Mouse (Mus musculus): ENCODE data around the gene Ccdc73. TPM values are rescaled to one million over a fixed set of nuclear protein-coding genes. Genes with fewer than 3 reads are reported as not detected.

The Ccdc73 gene
- polyA plus RNA-seq, 1 experiment = 27.0 TPM

DNA sequence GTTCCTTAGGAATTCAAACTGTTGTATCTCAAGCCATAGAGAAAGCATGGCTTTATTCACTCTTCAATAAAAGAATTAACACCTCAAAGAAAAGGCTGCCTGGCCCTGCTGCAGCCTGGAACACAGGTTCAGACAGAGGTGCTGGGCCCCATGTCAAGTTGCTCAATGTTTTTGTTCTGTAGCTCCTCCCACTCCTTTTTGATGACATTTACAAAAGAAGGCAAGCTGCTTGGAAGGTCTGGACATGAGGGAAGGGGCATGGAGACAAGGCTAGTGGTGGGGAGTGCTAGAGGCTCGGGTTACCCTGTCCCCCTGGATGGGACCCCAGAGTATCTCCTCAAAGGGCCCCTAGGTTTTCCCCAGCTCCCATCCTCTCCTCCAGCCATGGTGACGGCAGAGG, 114.1 kb downstream of the Ccdc73 start:
- Histone ChIP-seq H3K27ac (ENCODE audit: control insufficient read depth, insufficient read depth, low read depth, low read length) (no peak overlapping the region), H3K36me3 (ENCODE audit: control insufficient read depth, insufficient read depth, low read length) (no peaks in the 10 kb centered on the region), H3K4me1 (ENCODE audit: control insufficient read depth, insufficient read depth, low read length) (no peaks in the 10 kb centered on the region), H3K4me3 (ENCODE audit: control insufficient read depth, low read depth, low read length) (no peak overlapping the region), H3K27me3 (ENCODE audit: control insufficient read depth, insufficient read depth, low read length) (no peaks in the 10 kb centered on the region)
- no peak for TF ChIP-seq POLR2A (IDR thresholded peaks at IDR 0.05; ENCODE audit: control insufficient read depth, low read depth, low read length)
- no peak for TF ChIP-seq CTCF (IDR thresholded peaks at IDR 0.05; ENCODE audit: control insufficient read depth, insufficient read depth, insufficient replicate concordance, low read depth, low read length)

DNA sequence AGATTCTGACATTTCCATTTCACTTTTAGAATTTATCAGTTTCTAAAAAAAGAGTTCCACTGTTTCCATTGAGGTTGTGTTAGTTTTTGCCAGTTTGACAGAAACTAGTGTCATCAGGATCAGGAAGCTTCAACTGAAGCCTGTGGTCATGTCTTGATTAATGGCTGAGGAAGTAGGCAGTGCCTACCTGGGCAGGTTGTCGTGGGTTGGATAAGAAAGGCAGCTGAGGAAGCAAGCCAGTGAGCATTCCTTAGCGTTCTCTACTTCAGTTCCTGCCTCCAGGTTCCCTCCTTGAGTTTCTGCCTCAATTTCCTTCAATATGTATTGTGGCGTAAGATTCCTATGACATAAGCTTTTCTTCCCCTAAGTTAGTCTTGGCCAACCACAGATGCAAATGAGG, 118.2 kb downstream of the Ccdc73 start:
- Histone ChIP-seq H3K36me3 (ENCODE audit: control insufficient read depth, insufficient read depth, low read length) (no peaks in the 10 kb centered on the region), H3K4me1 (ENCODE audit: control insufficient read depth, insufficient read depth, low read length) (no peaks in the 10 kb centered on the region), H3K4me3 (ENCODE audit: control insufficient read depth, low read depth, low read length) (no peak overlapping the region), H3K27me3 (ENCODE audit: control insufficient read depth, insufficient read depth, low read length) (no peaks in the 10 kb centered on the region), H3K27ac (ENCODE audit: control insufficient read depth, insufficient read depth, low read depth, low read length) (no peak overlapping the region)
- TF ChIP-seq POLR2A (IDR thresholded peaks at IDR 0.05; ENCODE audit: control insufficient read depth, low read depth, low read length) = no peak
- no peak for TF ChIP-seq CTCF (IDR thresholded peaks at IDR 0.05; ENCODE audit: control insufficient read depth, insufficient read depth, insufficient replicate concordance, low read depth, low read length)

DNA sequence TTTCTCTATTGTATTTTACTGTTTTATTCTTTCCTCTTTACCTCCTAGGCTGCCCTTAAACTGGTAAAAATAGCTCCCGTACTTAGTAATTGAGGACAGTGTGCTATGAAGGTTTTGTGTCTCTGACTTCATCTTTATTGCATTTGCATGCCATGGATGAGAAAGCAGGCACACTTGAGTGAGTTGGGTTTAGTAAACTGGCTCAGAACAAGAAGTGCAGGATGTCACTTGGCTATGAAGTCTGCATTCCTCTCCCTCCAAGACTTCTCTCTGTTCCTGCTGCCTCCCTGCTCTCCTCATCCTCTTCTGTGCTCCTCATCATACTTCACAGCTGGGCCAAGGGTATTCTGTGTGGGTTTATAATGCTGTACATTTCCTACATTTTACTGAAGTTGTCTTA, 121.4 kb downstream of the Ccdc73 start:
- TF ChIP-seq CTCF (IDR thresholded peaks at IDR 0.05; ENCODE audit: control insufficient read depth, insufficient read depth, insufficient replicate concordance, low read depth, low read length) = no peak
- no peak for TF ChIP-seq POLR2A (IDR thresholded peaks at IDR 0.05; ENCODE audit: control insufficient read depth, low read depth, low read length)

DNA sequence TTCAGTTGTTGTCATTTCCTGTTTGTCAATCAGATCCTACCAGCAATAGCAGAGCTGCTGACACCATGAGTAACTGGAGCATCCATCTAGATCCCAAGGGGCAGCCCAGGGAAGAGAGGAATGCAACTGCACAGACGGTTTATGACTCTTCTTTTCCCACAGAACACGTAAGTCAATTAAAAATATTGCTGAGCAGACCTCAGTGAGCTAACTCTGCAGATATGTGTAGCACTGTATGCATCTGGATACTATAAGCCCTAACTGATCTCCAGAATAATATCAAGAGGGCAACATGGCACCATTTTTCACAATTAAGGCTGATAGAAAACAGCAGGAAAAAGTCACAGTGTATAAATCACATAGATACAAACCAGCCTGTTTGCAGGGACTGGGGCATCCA, 126.8 kb downstream of the Ccdc73 start:
- H3K27ac ChIP-seq (ENCODE audit: control insufficient read depth, insufficient read depth, low read depth, low read length) = no peak overlapping the region
- H3K36me3 ChIP-seq (ENCODE audit: control insufficient read depth, insufficient read depth, low read length) = no peaks in the 10 kb centered on the region
- no peak overlapping the region for H3K4me3 ChIP-seq (ENCODE audit: control insufficient read depth, low read depth, low read length)
- no peaks in the 10 kb centered on the region for H3K27me3 ChIP-seq (ENCODE audit: control insufficient read depth, insufficient read depth, low read length)
- TF ChIP-seq POLR2A (IDR thresholded peaks at IDR 0.05; ENCODE audit: control insufficient read depth, low read depth, low read length) (no peak), CTCF (IDR thresholded peaks at IDR 0.05; ENCODE audit: control insufficient read depth, insufficient read depth, insufficient replicate concordance, low read depth, low read length) (no peak)
- no peaks in the 10 kb centered on the region for H3K4me1 ChIP-seq (ENCODE audit: control insufficient read depth, insufficient read depth, low read length)

More for the DNA sequence above, 121.4 kb downstream of the Ccdc73 start:
- Histone ChIP-seq H3K4me1 (ENCODE audit: control insufficient read depth, insufficient read depth, low read length) (no peaks in the 10 kb centered on the region), H3K27me3 (ENCODE audit: control insufficient read depth, insufficient read depth, low read length) (no peaks in the 10 kb centered on the region), H3K4me3 (ENCODE audit: control insufficient read depth, low read depth, low read length) (no peak overlapping the region), H3K36me3 (ENCODE audit: control insufficient read depth, insufficient read depth, low read length) (no peaks in the 10 kb centered on the region), H3K27ac (ENCODE audit: control insufficient read depth, insufficient read depth, low read depth, low read length) (no peak overlapping the region)

DNA sequence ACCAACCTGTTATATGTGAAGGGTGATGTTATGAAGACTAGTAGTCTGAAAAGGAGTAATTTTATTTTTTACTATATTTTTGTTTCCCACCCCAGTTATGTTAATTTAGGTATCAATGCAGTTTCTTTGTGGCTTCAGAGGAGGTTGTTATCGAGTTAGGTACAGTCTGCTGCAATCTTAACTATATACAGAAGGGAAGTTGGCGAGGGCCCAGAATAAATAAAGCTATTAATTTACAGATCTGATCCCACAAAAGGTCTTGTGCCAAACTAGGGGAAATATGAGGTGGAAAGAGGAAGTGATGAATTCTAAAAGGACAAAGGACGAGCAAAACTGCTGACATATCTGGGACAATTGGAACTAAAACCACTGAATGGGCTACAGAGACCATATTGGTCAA, 128.6 kb downstream of the Ccdc73 start:
- Histone ChIP-seq H3K4me1 (ENCODE audit: control insufficient read depth, insufficient read depth, low read length) (no peaks in the 10 kb centered on the region), H3K4me3 (ENCODE audit: control insufficient read depth, low read depth, low read length) (no peak overlapping the region), H3K27ac (ENCODE audit: control insufficient read depth, insufficient read depth, low read depth, low read length) (no peak overlapping the region), H3K36me3 (ENCODE audit: control insufficient read depth, insufficient read depth, low read length) (no peaks in the 10 kb centered on the region), H3K27me3 (ENCODE audit: control insufficient read depth, insufficient read depth, low read length) (no peaks in the 10 kb centered on the region)
- TF ChIP-seq CTCF (IDR thresholded peaks at IDR 0.05; ENCODE audit: control insufficient read depth, insufficient read depth, insufficient replicate concordance, low read depth, low read length) (no peak), POLR2A (IDR thresholded peaks at IDR 0.05; ENCODE audit: control insufficient read depth, low read depth, low read length) (no peak)

DNA sequence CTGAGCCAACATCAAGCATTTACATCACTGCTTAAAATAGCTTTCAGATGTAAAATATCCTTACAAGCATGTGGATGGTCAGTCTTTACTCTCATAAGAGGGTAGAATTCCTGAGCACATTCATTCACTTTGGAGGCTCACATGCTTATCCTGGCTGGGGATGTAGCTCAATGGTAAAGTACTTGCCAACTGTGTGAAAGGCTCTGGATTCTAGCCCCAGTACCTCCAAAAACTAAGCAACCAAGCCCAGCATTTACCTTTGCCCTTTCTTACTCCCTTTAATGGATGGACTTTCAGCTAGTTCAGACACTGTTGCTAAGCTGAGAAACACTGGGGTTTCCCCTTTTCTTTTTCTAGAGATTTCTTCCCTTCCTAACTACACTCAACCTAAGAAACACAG, 139.6 kb downstream of the Ccdc73 start:
- Histone ChIP-seq H3K27me3 (ENCODE audit: control insufficient read depth, insufficient read depth, low read length) (no peaks in the 10 kb centered on the region), H3K4me3 (ENCODE audit: control insufficient read depth, low read depth, low read length) (no peak overlapping the region), H3K4me1 (ENCODE audit: control insufficient read depth, insufficient read depth, low read length) (no peaks in the 10 kb centered on the region), H3K27ac (ENCODE audit: control insufficient read depth, insufficient read depth, low read depth, low read length) (no peak overlapping the region), H3K36me3 (ENCODE audit: control insufficient read depth, insufficient read depth, low read length) (no peaks in the 10 kb centered on the region)
- no peak for TF ChIP-seq POLR2A (IDR thresholded peaks at IDR 0.05; ENCODE audit: control insufficient read depth, low read depth, low read length)
- TF ChIP-seq CTCF (IDR thresholded peaks at IDR 0.05; ENCODE audit: control insufficient read depth, insufficient read depth, insufficient replicate concordance, low read depth, low read length) = no peak

DNA sequence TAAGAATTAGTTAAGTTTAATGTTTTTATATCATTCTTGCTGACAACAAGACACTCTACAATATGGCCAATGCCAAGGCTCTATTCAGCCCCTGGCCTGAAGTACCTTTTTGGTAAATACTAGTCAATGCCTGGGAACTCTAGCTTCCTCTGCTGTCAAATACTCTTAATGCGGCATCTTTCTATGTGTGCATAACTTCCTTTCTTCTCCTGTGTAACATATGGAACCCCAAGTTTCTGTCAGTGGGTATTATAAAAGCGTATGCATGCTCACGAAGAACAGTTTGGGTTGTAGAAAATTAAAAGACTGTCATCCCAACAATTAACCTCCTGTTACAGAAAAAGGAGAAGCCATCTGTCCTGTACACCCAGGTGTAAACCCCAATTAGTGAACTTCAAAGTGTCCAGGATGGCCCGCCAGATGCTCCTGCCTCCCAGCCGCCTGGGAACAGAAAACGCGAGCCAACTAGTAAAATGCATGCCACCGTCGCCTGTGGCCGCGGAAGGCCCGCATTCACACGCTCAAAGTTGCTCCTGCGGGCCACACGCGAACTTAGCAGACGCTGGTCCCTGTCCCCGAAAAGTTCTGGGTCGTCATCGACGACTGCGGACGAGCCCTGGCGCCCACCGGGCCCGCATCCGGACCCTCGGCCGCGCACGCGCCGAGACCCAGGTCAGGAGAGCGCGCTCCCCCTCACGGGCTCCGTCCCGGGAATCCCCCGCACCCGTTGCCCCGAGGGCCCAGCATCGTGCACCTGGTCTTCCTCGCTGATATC, 148.8 kb downstream of the Ccdc73 start:
- TF ChIP-seq POLR2A (IDR thresholded peaks at IDR 0.05; ENCODE audit: control insufficient read depth, low read depth, low read length) = no peak
- TF ChIP-seq CTCF (IDR thresholded peaks at IDR 0.05; ENCODE audit: control insufficient read depth, insufficient read depth, insufficient replicate concordance, low read depth, low read length) = no peak

More for the DNA sequence above, 148.8 kb downstream of the Ccdc73 start:
- peak overlapping the region; percentile 73 for H3K27ac ChIP-seq (ENCODE audit: control insufficient read depth, insufficient read depth, low read depth, low read length)
- peak overlapping the region; percentile 99 for H3K4me3 ChIP-seq (ENCODE audit: control insufficient read depth, low read depth, low read length)
- peaks cover 1% of the 10 kb centered on the region for H3K36me3 ChIP-seq (ENCODE audit: control insufficient read depth, insufficient read depth, low read length)
- no peaks in the 10 kb centered on the region; the same call in 1 of the 2 replicates for H3K4me1 ChIP-seq (ENCODE audit: control insufficient read depth, insufficient read depth, low read length)
- H3K27me3 ChIP-seq (ENCODE audit: control insufficient read depth, insufficient read depth, low read length) = no peaks in the 10 kb centered on the region

Measured in testis, adult 2 months (tissue).